Mouse (Mus musculus): ENCODE results near the gene Dync1i1.

- TF ChIP-seq CTCF (IDR thresholded peaks at IDR 0.05; ENCODE audit: low read depth) (no peak), EP300 (optimal IDR thresholded peaks at IDR 0.05) (no peak)
Observed at GRCm38 (mm10) chr6:5718955-5719354, 6.5 kb upstream of the Dync1i1 start.
